Mouse (Mus musculus) kidney, embryonic 16.5 days (tissue): ENCODE measurements around the gene Arhgap18. TPM values are rescaled to one million over a fixed set of nuclear protein-coding genes. Genes with fewer than 3 reads are reported as not detected.
"Not testable (repeated sequence)": the region's sequence is repeated elsewhere in the genome, so short reads cannot be mapped to it uniquely, and the experiment has no call there.

ENCODE experiments used
- ATAC-seq: fragments of 200-750 bp; cut with Nextera tagmentation; 2 replicates; pipeline ENCODE4 v1.8.0; 2017; ENCODE audit warnings: moderate TSS enrichment; ENCODE audit not compliant: low FRiP score, low TSS enrichment
- H3K27ac ChIP-seq: fragments of 300-500 bp; sonication (generic); 2 replicates; pipeline ENCODE4 v1.5.1; 2014; ENCODE audit warnings: low read length
- H3K27me3 ChIP-seq: fragments of 300-500 bp; sonication (generic); 2 replicates; pipeline ENCODE4 v1.6.1; 2014; ENCODE audit warnings: low read length, control low read depth, mixed read lengths; ENCODE audit not compliant: insufficient read depth
- H3K36me3 ChIP-seq: fragments of 300-500 bp; sonication (generic); 2 replicates; pipeline ENCODE4 v1.6.1; 2014; ENCODE audit warnings: low read length, control low read depth, mixed read lengths; ENCODE audit not compliant: insufficient read depth
- H3K4me1 ChIP-seq: fragments of 300-500 bp; sonication (generic); 2 replicates; pipeline ENCODE4 v1.6.1; 2014; ENCODE audit warnings: low read length, control low read depth, mixed read lengths; ENCODE audit not compliant: insufficient read depth
- H3K4me2 ChIP-seq: fragments of 300-500 bp; sonication (generic); replicated peaks from 2 replicates; pipeline ENCODE4 v1.6.1; 2014; ENCODE audit warnings: low read depth, low read length
- H3K4me3 ChIP-seq: fragments of 300-500 bp; sonication (generic); 2 replicates; pipeline ENCODE4 v1.5.1; 2014; ENCODE audit warnings: mild to moderate bottlenecking, low read length
- H3K9ac ChIP-seq: fragments of 300-500 bp; sonication (generic); replicated peaks from 2 replicates; pipeline ENCODE4 v1.6.1; 2014; ENCODE audit warnings: low read length
- H3K9me3 ChIP-seq: fragments of 300-500 bp; sonication (generic); 2 replicates; pipeline ENCODE4 v1.6.1; 2016; ENCODE audit warnings: low read length, control low read depth
- WGBS: fragments of 180-500 bp; shearing (Covaris S2); extraction: QIAGEN DNeasy Blood & Tissue Kit; methylation state at CpG from one replicate; pipeline ENCODE4 v1.1.7; 2014; 5-methylcytosine and 5-hydroxymethylcytosine counted together
- polyA plus RNA-seq: library from polyadenylated mRNA; unstranded; fragments of >200 nt; fragmentation: Nextera tagmentation; extraction: Ambion mirVana; gene quantifications from 2 replicates; pipeline ENCODE4 v1.2.1, GENCODE M21; 2015

Gene Arhgap18
- polyA plus RNA-seq, 1 experiment from 2014 or later: 41.5 TPM

DNA sequence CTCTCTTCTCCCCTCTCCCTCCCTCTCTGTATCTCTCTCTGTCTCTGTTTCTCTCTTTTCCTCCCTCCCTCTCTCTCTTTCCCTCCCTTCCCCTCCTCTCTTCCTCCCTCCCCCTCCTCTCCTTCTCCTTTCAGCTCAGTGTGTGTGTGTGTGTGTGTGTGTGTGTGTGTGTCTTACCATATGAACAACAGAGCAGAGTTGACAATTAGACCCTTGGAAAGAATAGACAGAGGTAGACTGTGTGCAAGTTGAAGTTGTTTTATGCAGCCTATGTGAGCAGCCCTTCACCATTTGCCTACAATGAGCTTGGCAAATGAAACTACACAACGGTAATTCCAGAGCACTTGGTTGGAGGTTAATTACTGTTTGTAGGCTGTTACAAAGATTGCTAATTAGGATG lies 159.6 kb downstream of the Arhgap18 start:
- no peaks in the 10 kb centered on the region for H3K27me3 ChIP-seq
- no peak overlapping the region for H3K4me2 ChIP-seq
- no peak overlapping the region for H3K27ac ChIP-seq
- no peak overlapping the region for H3K9ac ChIP-seq
- no peaks in the 10 kb centered on the region for H3K9me3 ChIP-seq
- H3K36me3 ChIP-seq: no peaks in the 10 kb centered on the region; the same call in 1 of the 2 replicates
- H3K4me3 ChIP-seq: no peak overlapping the region
- H3K4me1 ChIP-seq: no peaks in the 10 kb centered on the region
- ATAC-seq: no peak
- 63% methylated on average over 1 of the region's 1 CpGs for WGBS

DNA sequence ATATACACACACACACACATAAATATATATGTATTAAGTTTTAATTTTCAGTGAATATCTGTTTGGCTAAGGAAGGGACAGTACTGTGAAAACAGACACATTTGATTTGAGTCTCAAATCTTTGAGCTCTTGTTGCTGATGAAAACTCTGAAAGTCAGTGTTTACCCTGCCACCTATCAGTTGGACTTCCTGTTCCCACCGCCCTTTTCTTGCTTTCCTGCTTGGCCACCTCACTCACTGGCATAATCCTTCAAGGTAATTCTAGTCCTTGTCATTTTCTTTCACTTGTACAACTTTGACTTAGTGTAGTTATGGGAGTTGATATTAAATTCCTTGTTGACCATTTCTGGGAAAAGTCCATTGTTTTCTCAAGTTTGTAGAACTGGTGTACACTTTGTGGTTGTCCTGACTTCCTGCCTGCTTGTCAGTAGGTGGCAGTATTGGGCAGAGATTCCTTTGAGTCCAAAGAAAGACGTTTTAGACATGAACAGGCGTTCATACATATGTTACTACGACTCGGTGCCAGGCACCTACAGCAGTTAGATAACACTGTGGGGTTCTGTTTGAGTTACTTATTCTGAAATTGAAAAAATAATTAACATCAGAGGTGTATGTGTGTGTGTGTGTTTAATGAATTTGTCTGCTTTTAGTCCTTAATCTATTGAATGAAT lies 166.2 kb downstream of the Arhgap18 start:
- H3K27me3 ChIP-seq: no peaks in the 10 kb centered on the region
- H3K36me3 ChIP-seq: peaks cover 2% of the 10 kb centered on the region; the same call in 1 of the 2 replicates
- no peak overlapping the region for H3K27ac ChIP-seq
- no peaks in the 10 kb centered on the region for H3K9me3 ChIP-seq
- no peak overlapping the region for H3K4me3 ChIP-seq
- ATAC-seq: 0 out of 2 replicates have a peak, but pooled peaks have one; percentile 23
- WGBS: 49% methylated on average over 5 of the region's 5 CpGs
- H3K4me1 ChIP-seq: 0 out of 2 replicates have a peak, but pooled peaks cover 2% of the 10 kb centered on the region
- H3K4me2 ChIP-seq: no peak overlapping the region
- no peak overlapping the region for H3K9ac ChIP-seq

DNA sequence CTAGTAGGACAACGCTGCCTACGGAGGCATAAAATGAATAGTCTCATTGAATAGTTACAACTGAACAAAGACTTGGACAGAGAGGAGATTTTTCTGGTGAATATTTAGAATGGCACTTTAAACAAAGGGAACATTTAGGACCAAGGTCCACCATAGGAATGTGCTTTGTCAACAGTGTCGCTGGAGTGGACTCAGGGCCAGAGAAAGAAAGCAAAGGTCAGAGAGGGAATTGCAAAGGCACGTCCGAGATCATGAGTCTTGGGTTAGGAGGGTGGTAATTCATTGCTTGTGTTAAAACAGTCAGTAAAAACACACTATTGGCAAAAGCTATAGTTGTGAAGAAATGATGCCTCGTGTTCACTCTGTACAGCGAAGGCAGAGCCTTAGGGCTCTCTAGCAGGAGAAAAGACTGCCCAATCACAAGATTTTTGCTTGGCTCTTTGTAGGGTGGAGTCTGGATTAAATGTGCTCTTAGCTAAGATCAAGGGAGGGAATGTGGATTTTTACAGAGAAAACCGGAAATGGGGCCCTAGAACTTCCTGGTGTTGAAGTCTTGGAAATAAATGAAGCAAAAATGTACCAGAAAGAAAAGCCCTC lies 167.3 kb downstream of the Arhgap18 start:
- H3K36me3 ChIP-seq: peaks cover 2% of the 10 kb centered on the region; the same call in 1 of the 2 replicates
- no peaks in the 10 kb centered on the region for H3K9me3 ChIP-seq
- H3K9ac ChIP-seq: no peak overlapping the region
- H3K27me3 ChIP-seq: no peaks in the 10 kb centered on the region
- peak; percentile 75 for ATAC-seq
- 58% methylated on average over 8 of the region's 8 CpGs for WGBS
- H3K4me3 ChIP-seq: no peak overlapping the region
- H3K4me2 ChIP-seq: no peak overlapping the region
- H3K27ac ChIP-seq: peak overlapping the region; percentile 6
- 0 out of 2 replicates have a peak, but pooled peaks cover 2% of the 10 kb centered on the region for H3K4me1 ChIP-seq

DNA sequence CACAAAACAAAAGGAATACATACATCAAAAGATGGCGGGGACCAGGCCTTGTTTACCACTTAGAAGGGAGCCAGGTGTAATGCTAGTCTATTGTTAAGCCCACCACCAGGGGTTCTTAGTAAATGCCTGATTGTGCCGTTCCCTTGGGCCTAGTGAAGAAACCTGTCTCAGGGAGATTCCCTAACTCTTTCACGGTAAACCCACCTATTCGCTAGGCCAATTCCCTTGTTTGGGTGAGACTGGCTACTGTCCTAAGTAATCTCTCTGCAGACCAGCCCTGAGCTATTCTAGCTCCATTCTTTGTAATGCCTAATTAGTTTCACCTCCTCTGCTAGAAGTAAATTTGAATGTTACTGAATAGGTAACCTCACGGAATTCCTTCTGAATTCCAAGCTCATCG lies 182.8 kb downstream of the Arhgap18 start:
- not testable (repeated sequence) for H3K4me1 ChIP-seq, H3K4me3 ChIP-seq, H3K9ac ChIP-seq, H3K27ac ChIP-seq, H3K4me2 ChIP-seq, H3K36me3 ChIP-seq, ATAC-seq, H3K27me3 ChIP-seq, H3K9me3 ChIP-seq
- WGBS: 94% methylated on average over 6 of the region's 6 CpGs

DNA sequence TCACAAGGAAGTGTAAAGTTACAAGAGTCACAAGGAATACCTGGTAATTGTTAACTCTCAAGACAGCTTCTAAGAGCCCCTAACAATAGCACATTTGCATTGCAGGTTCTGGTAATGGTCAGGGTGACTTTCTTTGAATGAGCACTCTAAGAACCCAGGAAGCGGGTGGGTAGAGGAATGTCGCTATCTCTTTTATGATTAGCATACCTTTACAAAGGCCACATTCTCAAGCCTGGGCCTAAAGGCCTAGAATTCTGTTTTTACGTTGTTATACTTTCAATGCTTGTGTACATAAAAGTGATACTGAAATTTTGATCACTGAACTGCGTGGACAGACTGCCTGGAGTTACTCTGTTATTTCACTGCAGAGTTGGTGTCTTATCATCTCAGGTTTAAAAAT lies 185.2 kb downstream of the Arhgap18 start:
- not testable (repeated sequence) for H3K27me3 ChIP-seq, H3K36me3 ChIP-seq, H3K4me1 ChIP-seq, H3K27ac ChIP-seq, ATAC-seq, H3K4me2 ChIP-seq, H3K9ac ChIP-seq, H3K9me3 ChIP-seq, H3K4me3 ChIP-seq
- 86% methylated on average over 4 of the region's 4 CpGs for WGBS

DNA sequence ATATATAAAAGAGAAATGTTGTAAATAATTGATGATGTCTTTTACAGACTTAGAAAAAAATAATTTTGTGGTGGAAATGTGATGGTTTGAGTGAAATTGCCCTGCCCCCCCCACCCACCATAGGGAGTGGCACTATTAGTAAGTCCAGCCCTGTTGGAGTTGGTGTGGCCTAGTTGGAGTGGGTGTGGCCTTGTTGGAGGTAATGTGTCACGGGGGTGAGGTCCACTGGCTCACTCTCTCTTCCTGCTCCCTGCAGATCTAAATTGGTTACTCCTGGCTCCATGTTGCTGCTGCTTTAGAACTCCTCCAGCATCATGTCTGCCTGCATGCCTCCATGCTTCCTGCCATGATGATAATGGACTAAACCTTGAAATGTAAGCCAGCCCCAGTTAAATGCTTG lies 186.3 kb downstream of the Arhgap18 start:
- Histone ChIP-seq H3K27ac (no peak overlapping the region), H3K9me3 (no peaks in the 10 kb centered on the region)

DNA sequence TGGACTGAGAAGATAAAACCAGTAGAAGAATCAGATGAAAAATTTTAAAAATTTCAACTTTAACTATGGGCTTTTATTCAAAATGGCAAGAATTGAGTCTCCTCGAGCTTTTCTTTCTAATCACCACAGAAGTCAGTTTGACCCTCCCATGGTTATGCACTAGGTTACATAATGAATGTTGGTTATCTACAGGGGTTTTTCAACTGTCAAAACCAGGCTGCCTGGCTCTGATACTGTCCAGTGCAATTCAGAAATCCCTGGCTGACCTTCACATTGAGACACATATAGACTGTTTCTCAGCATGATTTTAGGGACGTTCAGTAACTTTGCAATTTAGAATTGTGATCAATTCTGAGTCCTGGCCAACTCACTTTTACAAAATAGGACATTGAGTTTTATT lies 195.1 kb downstream of the Arhgap18 start:
- ATAC-seq: no peak
- no peaks in the 10 kb centered on the region for H3K4me1 ChIP-seq
- no peak overlapping the region for H3K4me3 ChIP-seq
- H3K9me3 ChIP-seq: no peaks in the 10 kb centered on the region
- no peak overlapping the region for H3K9ac ChIP-seq
- no peaks in the 10 kb centered on the region for H3K36me3 ChIP-seq
- H3K4me2 ChIP-seq: no peak overlapping the region
- no peaks in the 10 kb centered on the region for H3K27me3 ChIP-seq
- 84% methylated on average over 2 of the region's 2 CpGs for WGBS
- no peak overlapping the region for H3K27ac ChIP-seq

More for the DNA sequence above, 186.3 kb downstream of the Arhgap18 start:
- Histone ChIP-seq H3K4me2 (no peak overlapping the region), H3K4me1 (no peaks in the 10 kb centered on the region), H3K27me3 (no peaks in the 10 kb centered on the region), H3K36me3 (no peaks in the 10 kb centered on the region), H3K9ac (no peak overlapping the region), H3K4me3 (no peak overlapping the region)
- ATAC-seq: no peak
- WGBS: 50% methylated on average over 1 of the region's 1 CpGs

DNA sequence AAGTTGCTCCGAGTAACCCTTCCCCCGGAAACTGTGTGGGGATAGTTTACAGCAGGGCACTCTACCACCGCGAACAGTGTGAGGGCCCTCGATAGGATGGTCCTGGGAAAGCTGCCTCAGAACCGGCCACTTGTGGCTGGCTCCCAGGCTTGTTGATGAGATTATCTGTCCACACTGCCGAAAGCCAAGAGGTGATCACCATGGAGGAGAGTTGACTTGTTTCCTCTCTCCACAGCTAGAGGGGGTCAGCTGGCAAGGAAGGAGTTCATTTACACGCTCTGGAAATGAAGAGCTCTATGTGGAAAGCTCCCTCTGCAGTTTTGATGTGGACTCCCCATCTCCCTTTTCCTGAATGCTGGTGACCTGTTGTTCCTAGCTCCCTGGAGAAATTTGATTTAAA lies 196.4 kb downstream of the Arhgap18 start:
- Histone ChIP-seq H3K4me1 (no peaks in the 10 kb centered on the region), H3K36me3 (no peaks in the 10 kb centered on the region), H3K9ac (no peak overlapping the region), H3K9me3 (no peaks in the 10 kb centered on the region), H3K27ac (no peak overlapping the region), H3K4me3 (no peak overlapping the region), H3K27me3 (no peaks in the 10 kb centered on the region), H3K4me2 (no peak overlapping the region)
- no peak for ATAC-seq
- WGBS: 82% methylated on average over 8 of the region's 8 CpGs

DNA sequence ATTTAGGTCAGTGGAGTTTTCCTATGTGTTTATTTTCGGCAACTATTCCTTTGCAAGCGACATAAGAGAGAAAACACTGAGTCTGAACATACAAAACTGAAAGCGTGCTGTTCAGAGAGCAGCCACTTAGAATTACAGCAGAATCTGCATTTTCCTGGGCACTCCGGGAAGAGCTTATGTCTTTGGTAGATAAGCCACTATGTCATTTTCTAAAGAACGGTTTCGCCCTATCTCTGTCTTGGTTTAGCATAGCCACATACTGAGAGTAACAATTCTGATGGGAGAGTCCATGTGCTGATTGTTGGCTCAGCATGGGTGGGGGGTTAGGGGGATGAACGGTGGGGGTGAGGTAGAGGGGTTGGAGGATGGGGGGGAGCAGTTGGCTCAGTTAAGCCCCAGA lies 197.2 kb downstream of the Arhgap18 start:
- Histone ChIP-seq H3K27ac (no peak overlapping the region), H3K27me3 (no peaks in the 10 kb centered on the region), H3K4me1 (no peaks in the 10 kb centered on the region), H3K4me3 (no peak overlapping the region), H3K36me3 (no peaks in the 10 kb centered on the region), H3K4me2 (no peak overlapping the region), H3K9me3 (no peaks in the 10 kb centered on the region), H3K9ac (no peak overlapping the region)
- no peak for ATAC-seq
- 85% methylated on average over 7 of the region's 7 CpGs for WGBS

DNA sequence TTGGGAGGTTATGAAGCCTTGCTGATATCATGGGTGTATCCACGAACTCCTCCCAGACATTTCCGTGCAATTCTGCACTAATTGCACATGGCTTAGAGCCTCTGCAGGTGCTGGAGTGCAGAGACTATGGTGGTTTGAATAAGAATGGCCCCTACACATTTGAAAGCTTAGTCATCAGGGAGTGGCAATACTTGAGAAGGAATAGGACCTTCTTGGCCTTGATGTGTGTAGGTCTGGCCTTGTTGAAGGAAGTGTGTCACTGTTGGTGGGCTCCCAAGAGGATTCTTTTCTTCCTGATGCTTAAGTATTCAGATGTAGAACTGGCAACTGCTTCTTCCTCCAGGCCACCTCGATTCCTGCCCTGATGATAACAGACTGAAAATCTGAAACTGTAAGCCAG lies 205.3 kb downstream of the Arhgap18 start:
- Histone ChIP-seq H3K27ac (no peak overlapping the region), H3K9me3 (no peaks in the 10 kb centered on the region), H3K4me2 (no peak overlapping the region), H3K4me3 (no peak overlapping the region), H3K9ac (no peak overlapping the region), H3K27me3 (no peaks in the 10 kb centered on the region), H3K4me1 (no peaks in the 10 kb centered on the region), H3K36me3 (no peaks in the 10 kb centered on the region)
- no peak for ATAC-seq
- 76% methylated on average over 3 of the region's 3 CpGs for WGBS
